In the genomic region with DNA sequence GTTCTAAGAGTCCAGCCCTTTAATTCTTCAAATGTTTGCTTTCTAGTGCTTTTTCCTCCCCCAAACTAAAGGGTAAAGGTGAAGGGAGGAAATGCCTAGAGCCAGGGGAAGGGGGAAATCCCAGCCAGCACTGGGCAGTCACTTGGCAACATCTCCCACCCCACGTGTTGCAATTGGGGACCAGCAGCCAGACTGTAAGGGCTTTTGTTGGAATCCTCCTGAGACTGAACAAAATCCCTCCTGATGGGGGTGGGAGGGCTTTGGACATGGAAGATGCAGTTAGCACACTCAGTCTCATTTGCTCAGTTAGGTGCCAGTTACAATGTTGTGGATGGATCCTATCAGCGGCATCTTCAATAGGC, we compare ENCODE assay signal across 9 mouse cellular contexts. TPM values are rescaled to one million over a fixed set of nuclear protein-coding genes. Genes with fewer than 3 reads are reported as not detected.
DNase-seq lines count a peak whose midpoint lies in the region; ATAC-seq lines count a peak whose summit lies in the region.
"Had no signal": no experiment of that assay in that cellular context is flagged by ENCODE, and none has a peak within 500 bp of the region (broad histone marks: within the 10 kb centered on the region; RNA-seq: fewer than 3 reads in every experiment).

No protein-coding gene starts in this region.

- H3K4me1 ChIP-seq in kidney, embryonic 15.5 days: peaks cover 35% of the 10 kb centered on the region
- H3K4me1 ChIP-seq in hindbrain, embryonic 16.5 days (ENCODE audit: control insufficient read depth, insufficient read depth, low read depth, low read length): no peaks in the 10 kb centered on the region; the same call in 1 of the 2 replicates

- H3K9me3 ChIP-seq in kidney, embryonic 15.5 days (replicated peaks): no peaks in the 10 kb centered on the region
- no peaks in the 10 kb centered on the region for H3K9me3 ChIP-seq in hindbrain, embryonic 16.5 days (ENCODE audit: control insufficient read depth, low read length)

- ATAC-seq in kidney, embryonic 15.5 days (replicated peaks; ENCODE audit: low FRiP score): no peak
- peak; percentile 71 for ATAC-seq in hindbrain, embryonic 16.5 days

- peaks cover 5% of the 10 kb centered on the region for H3K36me3 ChIP-seq in kidney, embryonic 15.5 days
- H3K36me3 ChIP-seq in hindbrain, embryonic 16.5 days (ENCODE audit: control insufficient read depth, insufficient read depth, low read length): no peaks in the 10 kb centered on the region

- peak overlapping the region; percentile 7; the same call in 1 of the 2 replicates for H3K27ac ChIP-seq in kidney, embryonic 15.5 days
- H3K27ac ChIP-seq in hindbrain, embryonic 16.5 days (ENCODE audit: low read depth, low read length): no peak overlapping the region; the same call in 1 of the 2 replicates

- no peak overlapping the region for H3K4me3 ChIP-seq in kidney, embryonic 15.5 days (replicated peaks)
- no peak overlapping the region for H3K4me3 ChIP-seq in hindbrain, embryonic 16.5 days (ENCODE audit: low read length)

- no peaks in the 10 kb centered on the region for H3K27me3 ChIP-seq in kidney, embryonic 15.5 days
- H3K27me3 ChIP-seq in hindbrain, embryonic 16.5 days (replicated peaks; ENCODE audit: control insufficient read depth, insufficient read depth, low read length): no peaks in the 10 kb centered on the region

- intact Hi-C loops in heart, postnatal 10 days (cut with DNase I): no loop called here

- H3K9ac ChIP-seq in kidney, embryonic 15.5 days: no peak overlapping the region
- no peak overlapping the region for H3K9ac ChIP-seq in hindbrain, embryonic 16.5 days (ENCODE audit: low read depth, low read length)

- WGBS in kidney, embryonic 15.5 days: 46% methylated on average over 2 of the region's 2 CpGs
- 42% methylated on average over 2 of the region's 2 CpGs for WGBS in hindbrain, embryonic 16.5 days

- no peak for DNase-seq in kidney, adult 8-10 months
- DNase-seq in ovary, postnatal 36 days (ENCODE audit: low spot score): peak; percentile 39
- DNase-seq in ovary, postnatal 14 days (ENCODE audit: low spot score): no peak
- peak; percentile 24 for DNase-seq in lung, postnatal 25 days (ENCODE audit: low spot score)
- DNase-seq in frontal cortex, adult 2 months (ENCODE audit: extremely low spot score in 1 of 2, low spot score in 1 of 2): no peak
- no peak for DNase-seq in heart, postnatal 10 days

- H3K4me2 ChIP-seq in kidney, embryonic 15.5 days: no peak overlapping the region
- no peak overlapping the region for H3K4me2 ChIP-seq in hindbrain, embryonic 16.5 days (ENCODE audit: low read length)

RNA-seq across cellular contexts. Expression of gene Lax1, which starts 23.1 kb away (rescaled TPM):
- polyA plus RNA-seq in kidney, embryonic 15.5 days (2015; fragmentation: Nextera tagmentation; extraction: Ambion mirVana): 0.66 and 0.81 TPM in 2 replicates
- polyA plus RNA-seq in hindbrain, embryonic 16.5 days (2015; fragmentation: Nextera tagmentation; extraction: Ambion mirVana): 0.06 TPM in 1 of 2 replicates, not detected in the other
- 0.82 and 0.92 TPM in 2 replicates for polyA plus RNA-seq in frontal cortex, adult 2 months (2012; rRNA removed)
- under 1 TPM; 0.17 to 0.36 TPM for total RNA-seq in heart, postnatal 10 days (2021)

RNA-seq across cellular contexts. Expression of gene Gm38394, which starts 51.9 kb away (rescaled TPM):
- polyA plus RNA-seq in kidney, embryonic 15.5 days (2015; fragmentation: Nextera tagmentation; extraction: Ambion mirVana): 5.1 and 5.3 TPM in 2 replicates
- polyA plus RNA-seq in hindbrain, embryonic 16.5 days (2015; fragmentation: Nextera tagmentation; extraction: Ambion mirVana): 2.1 and 2.3 TPM in 2 replicates
- polyA plus RNA-seq in frontal cortex, adult 2 months (2012; rRNA removed): 4.1 and 4.3 TPM in 2 replicates
- total RNA-seq in heart, postnatal 10 days (2021): 10 to 100 TPM; 31.8 to 34.6 TPM

RNA-seq across cellular contexts. Expression of gene Zbed6, which starts 52.3 kb away (rescaled TPM):
- not detected in 2 replicates for polyA plus RNA-seq in kidney, embryonic 15.5 days (2015; fragmentation: Nextera tagmentation; extraction: Ambion mirVana)
- not detected in 2 replicates for polyA plus RNA-seq in hindbrain, embryonic 16.5 days (2015; fragmentation: Nextera tagmentation; extraction: Ambion mirVana)
- polyA plus RNA-seq in frontal cortex, adult 2 months (2012; rRNA removed): 3.7 TPM in 2 replicates
- total RNA-seq in heart, postnatal 10 days (2021): 10 to 100 TPM; 11.0 to 11.5 TPM
- polyA plus RNA-seq: intestine, embryonic 14.5 days had no signal

Comparison
In these comparisons a context has a peak if more than half of its experiments do, and no peak if none do; other contexts are left out.
1. DNase-seq: peak in ovary, postnatal 36 days (single experiment) and lung, postnatal 25 days (single experiment); none in kidney, adult 8-10 months (0 of 2), ovary, postnatal 14 days (single experiment), frontal cortex, adult 2 months (0 of 2) and heart, postnatal 10 days (0 of 2).